Mouse (Mus musculus): ENCODE results near the gene Gk5.
"Not testable (repeated sequence)": the region's sequence is repeated elsewhere in the genome, so short reads cannot be mapped to it uniquely, and the experiment has no call there.

The Gk5 gene

DNA sequence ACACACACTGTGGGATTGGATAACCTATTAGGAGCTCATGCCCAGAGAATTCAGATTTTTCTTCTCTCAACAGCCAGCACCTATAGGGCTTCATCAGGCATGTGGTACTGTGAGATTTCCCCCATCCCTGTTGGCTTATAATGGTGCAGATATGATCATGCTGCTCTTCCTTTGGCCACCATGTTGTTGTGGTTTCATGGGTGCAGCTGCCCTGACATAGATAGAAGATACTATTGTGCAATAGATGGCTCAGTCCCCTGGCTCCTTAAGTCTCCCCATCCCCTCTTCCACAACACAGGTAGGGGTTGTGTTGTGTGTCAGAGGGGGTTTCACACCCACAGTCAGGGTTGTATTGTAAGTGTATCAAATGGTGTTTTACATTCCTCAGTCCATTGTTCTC is 25.7 kb downstream of the Gk5 start:
- DNase-seq (ENCODE audit: low read depth, low spot score): no peak

- DNase-seq (ENCODE audit: low read depth, low spot score): no peak
These were observed 33.6 kb downstream of the Gk5 start for GRCm38 (mm10) chr9:96152801-96153200.

DNA sequence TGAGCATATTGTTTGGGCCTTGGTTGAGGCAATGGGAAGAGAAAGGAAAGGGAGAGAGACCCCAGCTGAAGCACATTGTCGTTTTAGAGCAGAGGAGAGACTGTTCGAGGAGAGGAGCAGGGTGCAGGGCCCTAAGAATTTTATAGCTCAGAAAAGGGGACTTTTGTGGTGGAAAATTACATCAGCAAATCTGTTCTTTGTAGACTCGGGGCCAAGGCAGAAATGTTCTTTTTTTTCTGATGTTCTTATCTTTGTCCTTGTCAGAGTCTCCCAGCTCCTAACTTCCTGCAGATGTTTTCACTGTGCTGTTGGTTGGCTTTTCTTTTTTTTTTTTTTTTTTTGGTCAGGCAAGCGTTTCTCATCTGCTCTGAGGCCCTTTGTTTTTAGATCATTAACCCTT is 39.3 kb downstream of the Gk5 start:
- DNase-seq (ENCODE audit: low read depth, low spot score): no peak

- no peak for DNase-seq (ENCODE audit: low read depth, low spot score)
These were observed 39.9 kb downstream of the Gk5 start for GRCm38 (mm10) chr9:96159047-96159446.

- no peak for DNase-seq (ENCODE audit: low read depth, low spot score)
These were observed 41.6 kb downstream of the Gk5 start for GRCm38 (mm10) chr9:96160767-96161166.

DNA sequence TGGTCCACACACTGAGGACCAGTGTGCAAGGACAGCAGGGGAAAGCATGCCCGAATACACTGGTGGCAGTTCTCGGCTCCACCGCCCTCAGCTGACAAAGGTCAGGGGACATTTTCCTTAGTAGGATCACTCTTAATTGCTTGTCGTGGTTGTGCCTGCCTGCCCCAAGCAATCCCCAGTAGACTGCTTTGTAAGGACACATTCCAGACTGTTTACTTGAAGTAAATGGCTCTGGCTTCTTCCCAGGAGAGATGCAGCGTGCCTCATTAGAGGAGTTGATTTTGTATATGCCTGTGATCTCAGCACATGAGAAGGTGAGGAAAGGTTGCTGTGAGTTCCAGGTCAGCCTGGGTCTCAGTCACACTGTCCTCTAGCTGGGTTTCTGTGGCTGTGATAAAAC is 43.3 kb downstream of the Gk5 start:
- no peak for DNase-seq (ENCODE audit: low read depth, low spot score)

- DNase-seq (ENCODE audit: low read depth, low spot score): peak; percentile 66
These were observed 44.3 kb downstream of the Gk5 start for GRCm38 (mm10) chr9:96163443-96163842.

DNA sequence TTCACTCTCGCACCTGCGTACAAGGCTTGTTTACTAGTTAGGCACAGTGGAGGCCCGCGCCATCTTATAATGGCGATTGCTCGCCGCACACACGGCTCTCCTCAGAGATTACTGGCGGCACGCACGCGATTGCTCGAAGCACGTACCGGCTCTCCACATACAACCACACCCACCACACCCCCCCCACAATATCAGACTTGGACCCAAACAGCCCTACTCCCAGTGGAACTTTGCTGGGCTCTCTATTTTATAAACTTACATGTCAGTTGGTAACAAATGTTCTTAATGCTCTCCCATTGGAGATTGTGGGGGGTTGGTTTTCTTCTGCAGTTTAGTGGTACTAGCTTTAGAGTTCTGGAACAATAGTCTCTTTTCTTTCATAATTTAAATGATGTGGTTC is 44.8 kb downstream of the Gk5 start:
- not testable (repeated sequence) for DNase-seq (ENCODE audit: low read depth, low spot score)

DNA sequence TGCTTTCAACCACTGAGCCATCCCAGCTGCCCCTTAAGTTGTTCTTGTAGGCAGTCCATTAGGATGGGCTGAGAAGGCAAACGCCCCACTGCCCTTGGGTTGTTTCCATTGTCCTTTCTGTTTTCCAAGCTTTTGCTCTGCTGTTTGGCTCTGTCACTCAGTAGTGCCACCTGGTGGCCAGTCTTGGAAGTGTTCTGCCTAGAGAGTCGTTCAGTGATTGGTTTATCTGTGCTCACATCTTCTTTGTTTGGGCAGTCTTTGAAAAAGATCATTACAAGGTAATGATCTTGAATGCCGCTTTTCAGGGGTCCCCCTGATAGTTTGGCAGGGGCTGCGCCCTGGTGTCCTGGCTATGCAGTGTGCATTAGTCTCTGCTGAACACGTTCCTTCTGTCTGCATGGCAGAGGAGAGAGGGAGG is 48.0 kb downstream of the Gk5 start:
- DNase-seq (ENCODE audit: low read depth, low spot score): peak; percentile 63

- no peak for DNase-seq (ENCODE audit: low read depth, low spot score)
These were observed 51.4 kb downstream of the Gk5 start for GRCm38 (mm10) chr9:96170600-96170999.

DNA sequence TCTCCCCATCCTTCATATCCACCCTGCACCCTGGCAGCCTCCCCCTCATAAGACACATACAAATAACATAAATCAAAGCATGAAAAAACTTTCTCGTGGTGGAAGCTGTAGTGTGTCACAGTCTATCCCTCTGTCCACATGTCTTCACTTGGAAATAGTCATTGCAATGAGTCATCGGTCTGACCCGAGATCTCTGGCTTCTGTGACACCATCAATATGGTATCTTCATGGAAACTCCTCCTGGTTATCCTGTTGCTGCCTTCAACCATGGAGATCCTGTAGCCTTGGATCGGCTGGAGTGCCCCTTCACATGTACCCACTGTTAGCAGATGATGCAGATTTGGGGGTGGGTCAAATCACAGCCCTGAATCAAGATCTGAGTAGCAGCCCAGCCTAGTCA is 65.7 kb downstream of the Gk5 start:
- peak; percentile 80 for DNase-seq (ENCODE audit: low read depth, low spot score)

DNA sequence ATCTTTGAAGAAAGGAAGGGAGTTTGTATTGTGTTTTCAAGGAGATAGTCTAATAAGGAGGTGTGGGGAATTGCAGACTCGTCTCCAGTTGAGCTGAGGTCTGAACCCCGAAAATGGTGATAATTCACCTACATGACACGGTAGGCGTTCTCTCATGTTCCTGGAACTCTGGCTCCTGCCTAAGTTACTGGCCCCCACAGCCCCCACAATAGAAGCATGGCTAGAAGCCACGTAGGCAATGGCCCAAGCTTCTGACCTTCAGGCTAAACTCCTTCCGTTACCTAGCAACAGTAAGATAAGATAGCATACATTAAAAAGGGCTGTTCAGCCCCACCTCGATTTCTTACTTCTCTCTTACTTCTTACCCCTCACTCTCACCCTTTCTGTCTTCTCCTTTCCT is 67.5 kb downstream of the Gk5 start:
- no peak for DNase-seq (ENCODE audit: low read depth, low spot score)

- peak; percentile 76 for DNase-seq (ENCODE audit: low read depth, low spot score)
These were observed 76.9 kb downstream of the Gk5 start, which contains the start of gene Tfdp2 for GRCm38 (mm10) chr9:96195885-96196622. Gene Tfdp2 (plus strand): TSS chr9:96196275.

- peak; percentile 63 for DNase-seq (ENCODE audit: low read depth, low spot score)
These were observed 77.5 kb downstream of the Gk5 start for GRCm38 (mm10) chr9:96196636-96197181.

GRCm38 (mm10) chr9:96197806-96198205 is 78.6 kb downstream of the Gk5 start:
- DNase-seq (ENCODE audit: low read depth, low spot score): no peak

GRCm38 (mm10) chr9:96203663-96204062 is 84.5 kb downstream of the Gk5 start:
- DNase-seq (ENCODE audit: low read depth, low spot score): no peak

DNA sequence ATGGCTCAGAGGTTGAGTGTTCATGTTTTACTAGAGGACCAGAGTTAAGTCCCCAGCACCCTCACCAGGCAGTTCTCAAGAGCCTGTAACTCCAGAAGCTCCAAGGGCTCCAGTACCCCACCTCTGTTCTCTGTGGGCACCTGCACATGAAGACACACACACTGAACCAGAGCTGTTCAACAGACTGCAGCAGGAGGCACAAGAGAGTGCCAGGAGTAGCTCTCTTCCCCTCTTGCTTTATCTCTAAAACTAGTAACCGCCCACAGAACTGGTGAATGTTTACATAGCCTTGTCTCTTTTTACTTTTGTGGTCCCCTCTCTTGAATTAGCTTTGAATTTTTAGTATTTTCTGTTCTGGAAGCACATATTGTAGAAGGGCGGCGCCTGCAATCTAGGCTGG is 88.3 kb downstream of the Gk5 start:
- DNase-seq (ENCODE audit: low read depth, low spot score): no peak

DNA sequence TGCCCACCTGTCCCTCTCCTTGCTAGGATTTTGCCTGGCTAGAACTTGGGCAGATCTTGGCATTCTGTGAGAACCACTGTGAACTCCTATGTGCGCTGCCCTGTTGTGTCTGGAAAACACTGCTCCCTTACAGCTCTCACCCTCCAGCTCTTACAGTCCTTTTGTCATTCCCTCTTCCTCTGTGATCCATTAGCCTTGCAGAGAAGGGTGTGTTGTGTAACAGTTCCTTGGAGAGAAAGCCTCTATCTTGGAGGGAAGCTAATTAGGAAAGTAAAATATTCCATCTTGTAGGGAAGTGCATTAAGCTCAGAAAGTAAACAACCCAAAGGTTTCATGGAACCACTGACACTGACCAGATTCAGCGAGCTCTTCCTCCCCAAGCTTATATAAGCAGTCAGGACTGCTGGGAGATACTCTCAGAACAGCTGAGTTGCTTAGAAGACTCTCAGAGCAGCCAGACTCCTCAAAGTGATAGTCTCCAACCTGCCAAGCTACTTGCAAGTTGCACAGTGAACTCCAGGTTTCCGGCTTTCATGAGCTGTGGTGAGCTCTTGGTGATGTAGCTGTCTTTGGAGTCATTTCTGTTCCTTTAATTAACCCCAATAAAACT is 94.0 kb downstream of the Gk5 start:
- no peak for DNase-seq (ENCODE audit: low read depth, low spot score)

DNA sequence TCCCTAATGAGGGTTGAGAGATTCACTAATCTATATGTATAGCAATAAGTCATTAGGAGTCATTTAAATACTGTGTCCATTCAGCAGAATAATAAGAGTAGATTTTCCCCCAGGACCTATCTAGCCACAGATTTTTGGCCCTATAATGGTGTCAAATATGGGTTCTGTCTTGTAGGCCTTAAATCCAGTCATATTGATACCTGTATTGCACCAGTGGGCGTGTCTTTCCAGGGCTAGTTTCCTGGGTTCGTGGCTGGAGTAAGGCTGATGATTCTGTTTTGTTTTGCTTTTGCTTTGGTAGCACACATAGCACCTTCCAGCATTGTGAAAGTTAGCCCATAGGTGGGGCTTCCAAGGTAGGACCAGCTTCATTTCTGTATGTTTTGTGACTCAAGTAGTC is 95.0 kb downstream of the Gk5 start:
- DNase-seq (ENCODE audit: low read depth, low spot score): no peak

DNA sequence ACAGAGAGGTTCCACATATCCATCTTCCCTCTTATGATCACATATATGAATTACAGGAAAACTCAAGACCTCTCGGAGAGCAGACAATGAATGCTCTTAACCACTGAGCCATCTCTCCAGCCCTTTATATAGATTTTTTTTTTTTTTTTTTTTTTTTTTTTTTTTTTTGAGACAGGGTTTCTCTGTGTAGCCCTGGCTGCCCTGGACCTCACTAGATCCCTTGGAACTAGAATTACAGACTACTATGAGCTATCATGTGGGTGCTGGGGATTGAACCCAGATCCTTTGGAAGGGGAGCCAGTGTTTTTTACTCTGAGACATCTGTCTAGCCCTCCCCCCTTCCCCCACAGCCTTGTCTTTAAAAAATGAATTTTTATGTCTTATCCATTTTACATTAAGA is 98.1 kb downstream of the Gk5 start:
- DNase-seq (ENCODE audit: low read depth, low spot score): no peak

- DNase-seq (ENCODE audit: low read depth, low spot score): peak; percentile 25
These were observed 98.6 kb downstream of the Gk5 start for GRCm38 (mm10) chr9:96217799-96218198.

GRCm38 (mm10) chr9:96219114-96219669 is 100.0 kb downstream of the Gk5 start:
- no peak for DNase-seq (ENCODE audit: low read depth, low spot score)

- no peak for DNase-seq (ENCODE audit: low read depth, low spot score)
These were observed 101.3 kb downstream of the Gk5 start for GRCm38 (mm10) chr9:96220419-96220818.

All from 3T3-L1 (cell line).